13 mouse cellular contexts compared by ENCODE assay signal in the genomic region with DNA sequence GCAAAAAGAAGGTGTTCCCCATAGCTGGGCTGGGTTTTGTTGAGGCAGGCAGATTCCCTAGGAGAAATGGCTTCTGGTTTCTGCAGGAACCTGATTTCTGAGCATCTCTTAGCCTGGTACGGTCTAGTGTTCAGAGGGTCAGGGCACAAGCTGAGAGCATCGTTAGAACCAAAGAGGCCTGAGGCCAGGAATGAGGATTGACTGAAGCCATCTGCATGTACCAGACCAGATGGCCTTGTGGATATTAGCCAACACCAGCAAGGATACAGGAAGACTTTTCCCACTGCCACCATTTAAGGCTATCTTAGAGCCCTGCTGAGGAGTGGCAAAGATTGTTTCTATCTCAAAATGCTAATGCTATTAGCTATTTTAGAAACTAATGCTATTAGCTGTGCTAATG.
DNase-seq lines count a peak whose midpoint lies in the region; ATAC-seq and TF ChIP-seq lines count a peak whose summit lies in the region.
"Had no signal": no experiment of that assay in that cellular context is flagged by ENCODE, and none has a peak within 500 bp of the region (broad histone marks: within the 10 kb centered on the region; RNA-seq: fewer than 3 reads in every experiment).

No protein-coding gene starts in this region.

- TF ChIP-seq EP300 in lung, postnatal 0 days (IDR thresholded peaks at IDR 0.05), result no peak

- TF ChIP-seq CTCF in lung, postnatal 0 days (IDR thresholded peaks at IDR 0.05), result no peak

- H3K27ac ChIP-seq in lung, postnatal 0 days (ENCODE audit: low read length), result no peak overlapping the region
- H3K27ac ChIP-seq: forebrain, embryonic 10.5 days; gastrocnemius, adult 2 months; hindbrain, embryonic 14.5 days; limb, embryonic 12.5 days had no signal

- H3K36me3 ChIP-seq in lung, postnatal 0 days (ENCODE audit: insufficient read depth, low read length), result no peaks in the 10 kb centered on the region
- H3K36me3 ChIP-seq: forebrain, embryonic 10.5 days; limb, embryonic 12.5 days had no signal

- 55% methylated on average over 2 of the region's 2 CpGs for WGBS in lung, postnatal 0 days

- H3K4me2 ChIP-seq in lung, postnatal 0 days (replicated peaks; ENCODE audit: low read depth, low read length), result no peak overlapping the region
- H3K4me2 ChIP-seq: hindbrain, embryonic 14.5 days; limb, embryonic 12.5 days had no signal

- no peaks in the 10 kb centered on the region for H3K4me1 ChIP-seq in lung, postnatal 0 days (ENCODE audit: insufficient read depth, low read depth, low read length)
- H3K4me1 ChIP-seq: limb, embryonic 12.5 days had no signal

- ATAC-seq in lung, postnatal 0 days, result 0 out of 2 replicates have a peak, but pooled peaks have one; percentile 38
- ATAC-seq in monocyte, adult 5-6 weeks (replicated peaks; ENCODE audit: insufficient number of reproducible peaks, low FRiP score, low TSS enrichment, poor library complexity, severe bottlenecking), result no peak

- peak; percentile 49 for DNase-seq in kidney, postnatal 10 days
- DNase-seq in kidney, adult 11 months, result no peak
- peak; percentile 86 for DNase-seq in cerebellum, adult 11 months
- DNase-seq in cerebellum, postnatal 14 days, result peak; percentile 85 to 94
- DNase-seq in lung, postnatal 0 days (ENCODE audit: low spot score), result no peak
- DNase-seq in thymus, postnatal 0 days (ENCODE audit: low spot score), result no peak
- DNase-seq: gastrocnemius, adult 2 months; thymus, adult 2 months had no signal

- H3K9ac ChIP-seq in lung, postnatal 0 days (replicated peaks; ENCODE audit: low read depth), result no peak overlapping the region
- H3K9ac ChIP-seq: hindbrain, embryonic 14.5 days; limb, embryonic 12.5 days had no signal

- no peak overlapping the region for H3K4me3 ChIP-seq in lung, postnatal 0 days (ENCODE audit: low read depth, low read length)
- H3K4me3 ChIP-seq: forebrain, embryonic 10.5 days; gastrocnemius, adult 2 months; limb, embryonic 12.5 days had no signal

- H3K9me3 ChIP-seq in lung, postnatal 0 days (ENCODE audit: low read length), result no peaks in the 10 kb centered on the region
- H3K9me3 ChIP-seq: forebrain, embryonic 10.5 days; limb, embryonic 12.5 days had no signal

- no peaks in the 10 kb centered on the region for H3K27me3 ChIP-seq in lung, postnatal 0 days (replicated peaks; ENCODE audit: insufficient read depth, low read length)
- H3K27me3 ChIP-seq: CH12.LX had no signal

Comparison
In these comparisons a context has a peak if more than half of its experiments do, and no peak if none do; other contexts are left out.
1. DNase-seq: peak in kidney, postnatal 10 days (single experiment), cerebellum, adult 11 months (single experiment) and cerebellum, postnatal 14 days (2 of 2); none in kidney, adult 11 months (single experiment), lung, postnatal 0 days (single experiment) and thymus, postnatal 0 days (single experiment).